Mouse (Mus musculus): Measurements from ENCODE around the gene Tmem74b.
A peak's percentile ranks its signal among the peaks of the same experiment; 100 is the strongest.

Gene Tmem74b

GRCm38 (mm10) chr2:151701231-151702145 lies at the start of gene Tmem74b:
Gene Tmem74b, plus strand, starts transcription at chr2:151702008.
- DNase-seq (ENCODE audit: low read depth, low spot score), result no peak

DNA sequence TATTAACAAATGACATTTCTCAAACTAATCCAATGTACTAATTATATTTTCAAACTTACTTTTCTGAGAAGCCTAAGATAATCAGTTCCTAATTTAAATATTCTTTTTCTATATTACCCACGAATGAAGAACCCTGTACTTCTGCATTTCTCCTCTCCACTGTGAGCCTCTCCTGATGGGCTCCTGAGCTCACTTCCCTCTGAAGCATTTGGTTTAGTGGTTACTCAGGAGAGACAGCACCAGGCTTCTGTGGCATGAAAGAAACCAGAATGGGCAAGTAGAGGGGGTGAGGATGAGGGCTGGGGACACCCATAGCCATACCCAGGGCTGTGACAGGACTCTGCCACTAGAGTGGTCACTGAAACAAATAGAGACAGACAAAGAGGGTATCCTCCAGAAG lies 49.8 kb upstream of the Tmem74b start:
- no peak for DNase-seq (ENCODE audit: low read depth, low spot score)

- no peak for DNase-seq (ENCODE audit: low read depth, low spot score)
These were observed 33.4 kb upstream of the Tmem74b start, which contains the start of gene Rad21l for GRCm38 (mm10) chr2:151668433-151668832. Gene Rad21l, minus strand, starts transcription at chr2:151668533.

- DNase-seq (ENCODE audit: low read depth, low spot score), result no peak
These were observed 31.5 kb upstream of the Tmem74b start for GRCm38 (mm10) chr2:151670026-151670967.

- DNase-seq (ENCODE audit: low read depth, low spot score), result no peak
These were observed 30.9 kb upstream of the Tmem74b start for GRCm38 (mm10) chr2:151670968-151671329.

GRCm38 (mm10) chr2:151676234-151676633 lies 25.6 kb upstream of the Tmem74b start:
- no peak for DNase-seq (ENCODE audit: low read depth, low spot score)

GRCm38 (mm10) chr2:151682357-151682756 lies 19.5 kb upstream of the Tmem74b start:
- DNase-seq (ENCODE audit: low read depth, low spot score), result no peak

DNA sequence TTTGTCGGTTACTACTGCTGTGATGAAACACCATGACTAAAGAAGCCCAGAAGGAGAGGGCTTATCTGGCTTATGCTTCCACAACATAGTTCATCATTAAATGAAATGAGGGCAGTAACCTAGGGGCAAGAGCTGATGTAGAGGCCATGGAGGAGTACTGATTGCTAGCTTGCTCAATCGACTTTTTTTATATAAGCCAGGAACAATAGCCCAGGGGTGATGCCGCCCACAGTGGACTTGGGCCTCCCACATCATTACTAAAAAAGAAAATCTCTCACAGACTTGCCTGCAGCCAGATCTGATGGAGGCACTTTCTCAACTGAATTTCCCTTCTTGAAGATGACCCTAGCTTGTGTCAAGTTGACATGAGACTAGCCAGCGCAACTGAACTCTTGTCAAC lies 18.8 kb upstream of the Tmem74b start:
- no peak for DNase-seq (ENCODE audit: low read depth, low spot score)

GRCm38 (mm10) chr2:151702146-151702850 lies 490 bp downstream of the Tmem74b start:
- DNase-seq (ENCODE audit: low read depth, low spot score), result no peak

- DNase-seq (ENCODE audit: low read depth, low spot score), result no peak
These were observed 1.0 kb downstream of the Tmem74b start for GRCm38 (mm10) chr2:151702851-151703190.

- no peak for DNase-seq (ENCODE audit: low read depth, low spot score)
These were observed 10.8 kb downstream of the Tmem74b start for GRCm38 (mm10) chr2:151712647-151713046.

GRCm38 (mm10) chr2:151715526-151715925 lies 13.7 kb downstream of the Tmem74b start:
- DNase-seq (ENCODE audit: low read depth, low spot score), result peak; percentile 80

GRCm38 (mm10) chr2:151716318-151717055 lies 14.7 kb downstream of the Tmem74b start:
- DNase-seq (ENCODE audit: low read depth, low spot score), result no peak

DNA sequence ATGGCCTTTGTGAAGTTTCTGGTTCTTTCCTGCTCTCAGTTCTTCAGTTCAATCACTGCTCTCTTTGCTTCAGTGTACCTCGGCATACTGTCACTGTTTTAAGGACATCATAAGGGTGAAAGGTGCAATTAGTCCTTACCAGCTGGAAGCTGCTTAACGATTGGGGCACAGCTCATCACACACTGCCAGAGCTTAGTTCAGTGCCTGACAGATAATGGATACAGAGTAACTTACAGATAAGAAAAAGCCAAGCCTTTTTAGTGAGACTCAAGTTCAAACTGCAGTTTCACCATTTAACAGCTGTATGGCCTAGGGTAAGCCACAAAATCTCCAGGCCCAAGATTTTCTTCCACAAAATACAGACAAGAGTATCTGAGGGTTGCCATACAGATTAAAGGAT lies 22.3 kb downstream of the Tmem74b start:
- no peak for DNase-seq (ENCODE audit: low read depth, low spot score)

DNA sequence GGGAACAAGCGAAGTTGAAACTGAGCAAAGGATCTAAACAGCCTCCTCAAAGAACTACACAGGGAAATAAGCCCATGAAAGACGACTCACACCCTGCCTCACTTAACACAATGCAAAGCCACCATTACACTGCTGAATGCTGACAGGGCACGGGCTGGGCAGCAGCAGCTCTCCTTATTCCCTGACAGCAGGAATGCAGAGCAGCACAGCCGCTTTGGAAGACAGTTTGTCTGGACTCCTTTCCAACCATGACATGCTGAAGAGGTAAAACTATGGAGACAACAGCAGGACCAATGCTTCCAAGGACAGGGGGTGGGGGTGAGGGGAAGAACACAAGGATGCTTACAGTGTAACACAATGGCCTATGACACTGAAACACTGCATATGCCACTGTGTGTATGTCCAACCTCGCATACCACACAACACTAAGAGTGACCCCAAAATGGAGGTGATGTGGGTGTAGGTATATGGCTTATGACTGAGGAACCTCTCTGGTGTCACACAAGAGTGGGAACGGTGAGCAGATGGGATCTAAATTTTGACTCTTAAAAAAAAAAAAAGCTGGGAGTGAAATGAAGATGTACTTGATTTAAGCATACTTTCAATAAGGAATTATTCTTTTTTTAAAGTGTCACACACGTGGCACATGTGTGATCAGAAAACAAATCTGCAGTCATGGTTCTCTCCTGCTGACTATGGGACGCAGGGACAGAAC lies 31.5 kb downstream of the Tmem74b start:
- DNase-seq (ENCODE audit: low read depth, low spot score), result peak; percentile 60

GRCm38 (mm10) chr2:151735422-151735821 lies 33.6 kb downstream of the Tmem74b start:
- no peak for DNase-seq (ENCODE audit: low read depth, low spot score)

- DNase-seq (ENCODE audit: low read depth, low spot score), result no peak
These were observed 36.7 kb downstream of the Tmem74b start for GRCm38 (mm10) chr2:151738460-151738859.

DNA sequence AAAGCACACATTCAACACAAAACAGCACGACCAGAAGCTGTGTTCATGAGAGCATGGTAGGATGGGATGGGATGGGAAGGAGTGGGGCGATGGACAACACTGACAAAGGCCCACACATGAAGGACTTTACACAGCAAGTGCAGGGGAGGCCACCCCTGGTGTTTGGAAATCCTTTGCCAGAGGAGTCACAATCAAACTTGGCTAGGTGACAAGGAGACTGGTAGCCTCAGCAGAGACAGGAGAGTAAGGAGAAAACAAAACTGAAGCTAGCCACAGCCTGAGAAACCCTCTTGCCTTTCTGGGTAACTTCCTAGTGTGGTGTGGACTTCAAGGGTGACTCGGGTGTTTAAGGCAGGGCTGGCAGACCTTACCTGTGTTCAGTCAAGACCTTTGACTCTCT lies 37.3 kb downstream of the Tmem74b start:
- DNase-seq (ENCODE audit: low read depth, low spot score), result no peak

DNA sequence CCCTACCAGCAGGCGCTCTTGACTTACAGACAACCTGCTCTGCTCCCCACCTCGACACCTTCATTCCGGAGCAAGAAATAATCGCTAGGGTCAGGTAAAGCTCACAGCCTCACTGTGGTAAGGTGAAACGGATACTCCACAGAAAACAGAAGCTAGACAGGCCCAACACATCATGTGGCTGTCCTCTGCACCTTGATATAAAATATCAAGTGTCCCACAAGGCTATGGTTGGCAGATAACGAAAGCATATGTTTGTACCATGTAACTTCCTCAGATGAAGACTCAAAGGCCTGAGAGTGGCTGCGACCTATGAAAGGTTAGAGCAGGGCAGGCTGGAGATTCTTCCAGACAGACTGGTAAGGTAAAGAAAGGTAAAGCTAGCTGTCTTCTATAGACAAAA lies 37.7 kb downstream of the Tmem74b start:
- no peak for DNase-seq (ENCODE audit: low read depth, low spot score)

DNA sequence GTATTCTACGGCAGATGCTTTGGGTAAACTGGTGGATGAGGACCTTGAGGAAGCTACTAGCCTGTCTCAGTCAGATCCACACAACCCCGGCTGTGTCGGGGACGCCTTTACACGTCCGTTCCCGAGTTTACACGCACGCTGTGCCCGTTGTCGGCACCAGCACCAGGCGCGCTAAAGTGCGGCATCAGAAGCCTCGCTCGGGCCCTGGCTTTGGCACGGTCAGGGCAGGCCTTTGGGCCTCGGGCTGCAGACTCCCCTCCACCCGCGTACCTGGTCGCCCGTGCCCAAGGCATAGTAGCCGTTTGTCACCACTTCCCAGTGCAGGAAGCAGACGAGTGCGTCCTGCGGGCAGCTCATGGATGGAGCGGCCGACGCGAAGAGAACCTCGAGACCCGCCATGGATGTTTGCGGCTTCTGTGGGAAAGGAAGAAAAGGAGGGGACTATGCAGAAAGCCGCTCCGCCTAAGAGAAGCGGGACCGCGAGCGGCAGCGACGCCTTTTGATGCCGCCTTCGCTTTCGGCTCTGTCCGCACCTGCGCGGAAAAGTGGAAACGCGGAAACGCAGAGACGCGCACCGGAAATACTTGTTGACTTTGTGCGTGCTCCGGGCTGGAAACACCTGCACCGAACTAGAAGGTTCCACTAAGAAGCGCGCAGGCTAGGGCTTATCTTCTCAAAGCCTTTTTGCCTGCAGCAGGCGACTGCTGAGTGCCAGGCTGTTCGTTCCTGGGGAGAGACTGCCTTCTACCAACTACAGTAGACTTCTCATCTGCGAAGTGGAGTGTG lies 39.1 kb downstream of the Tmem74b start:
- peak; percentile 92 for DNase-seq (ENCODE audit: low read depth, low spot score)

All from telencephalon, adult 2 months (tissue).